Mouse (Mus musculus) c-Kit-positive CD71-negative TER-119-negative erythroid progenitor cells, embryonic 14.5 days (primary cell): ENCODE data around the gene Sh3kbp1.

Experiments
- DNase-seq: peaks from one replicate; pipeline ENCODE4 v3.0.0-alpha.2; 2013; ENCODE audit warnings: low read depth

Gene Sh3kbp1

GRCm38 (mm10) chrX:159837379-159837778 is 210.3 kb downstream of the Sh3kbp1 start:
- peak; percentile 19 for DNase-seq

DNA sequence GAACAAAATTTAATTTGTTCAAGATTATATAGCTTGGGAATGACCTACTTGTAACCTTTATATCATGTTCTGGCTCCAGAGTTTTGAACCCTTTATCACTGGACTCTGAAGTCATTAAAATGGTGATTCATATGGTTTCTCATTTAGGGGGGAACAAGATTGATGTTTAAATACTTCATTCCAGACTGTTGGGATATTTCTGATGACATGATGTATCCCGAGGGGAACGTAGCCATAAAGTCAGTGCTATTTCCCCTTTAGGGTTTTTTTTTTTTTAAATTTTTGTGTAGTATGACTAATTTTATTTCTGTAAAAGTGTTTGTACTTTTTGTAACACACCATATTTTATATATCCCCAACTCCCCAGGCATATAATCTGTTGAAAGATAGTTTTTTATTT is 212.7 kb downstream of the Sh3kbp1 start:
- no peak for DNase-seq

- DNase-seq: no peak
Measured at GRCm38 (mm10) chrX:159840225-159840624, 213.2 kb downstream of the Sh3kbp1 start.

GRCm38 (mm10) chrX:159850722-159851121 is 223.7 kb downstream of the Sh3kbp1 start:
- no peak for DNase-seq

DNA sequence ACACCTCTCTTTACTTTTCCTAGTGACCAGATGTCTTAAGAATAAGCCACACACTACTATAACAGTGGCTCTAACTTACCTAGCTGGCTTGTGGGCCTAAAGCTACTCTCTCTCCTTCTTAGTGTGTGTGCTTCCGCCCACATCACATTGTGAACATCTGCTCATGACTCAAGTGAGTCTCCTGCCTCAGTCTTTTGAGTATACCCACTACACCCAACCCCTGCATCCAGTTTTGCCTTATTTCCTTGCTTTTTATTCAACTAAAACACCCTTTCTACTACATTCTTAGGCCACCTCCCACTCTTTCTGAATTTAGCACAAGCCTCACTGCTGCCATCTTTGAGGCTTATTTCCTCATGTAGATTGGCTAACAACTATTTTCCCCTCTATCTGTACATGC is 229.8 kb downstream of the Sh3kbp1 start:
- DNase-seq: no peak

GRCm38 (mm10) chrX:159858126-159858525 is 231.1 kb downstream of the Sh3kbp1 start:
- no peak for DNase-seq

GRCm38 (mm10) chrX:159860841-159861530 is 233.9 kb downstream of the Sh3kbp1 start:
- DNase-seq: no peak

DNA sequence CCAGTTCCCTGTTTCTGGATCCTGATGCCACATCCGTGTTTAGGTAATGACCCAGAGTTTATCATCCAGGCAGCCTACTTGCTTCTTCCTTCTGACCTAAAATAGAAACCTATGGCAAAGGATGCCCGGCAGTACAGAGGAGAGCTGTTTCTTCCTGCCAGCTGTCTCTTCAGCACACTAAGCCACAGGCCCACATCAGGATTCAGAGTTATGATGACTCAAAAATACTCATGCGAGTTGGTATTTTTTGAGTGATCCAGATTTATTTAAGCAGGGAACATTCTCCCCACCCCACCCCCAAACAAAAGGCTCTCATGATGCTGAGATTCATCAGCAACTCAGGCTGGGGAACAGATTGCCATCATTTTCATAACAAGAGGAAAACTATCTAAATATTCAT is 240.6 kb downstream of the Sh3kbp1 start:
- DNase-seq: no peak

DNA sequence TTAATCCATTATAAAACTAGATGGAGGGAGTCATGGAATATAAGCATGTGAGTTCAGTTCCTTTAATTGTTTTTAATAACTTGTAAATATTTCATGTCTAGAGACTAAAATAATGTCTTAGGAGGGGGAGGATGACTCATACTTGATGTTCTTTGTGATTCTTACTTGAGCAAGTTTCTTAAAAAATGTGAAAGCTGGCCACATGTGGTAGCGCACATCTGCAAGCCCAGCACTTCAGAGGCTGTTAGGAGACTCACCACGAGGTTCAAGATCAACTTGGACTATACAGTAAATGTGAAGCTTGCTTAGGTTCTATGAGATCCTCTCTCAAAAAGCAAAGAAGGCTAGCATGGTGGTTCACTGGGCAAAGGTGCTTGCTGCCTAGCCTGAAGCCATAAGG is 245.4 kb downstream of the Sh3kbp1 start:
- no peak for DNase-seq

DNA sequence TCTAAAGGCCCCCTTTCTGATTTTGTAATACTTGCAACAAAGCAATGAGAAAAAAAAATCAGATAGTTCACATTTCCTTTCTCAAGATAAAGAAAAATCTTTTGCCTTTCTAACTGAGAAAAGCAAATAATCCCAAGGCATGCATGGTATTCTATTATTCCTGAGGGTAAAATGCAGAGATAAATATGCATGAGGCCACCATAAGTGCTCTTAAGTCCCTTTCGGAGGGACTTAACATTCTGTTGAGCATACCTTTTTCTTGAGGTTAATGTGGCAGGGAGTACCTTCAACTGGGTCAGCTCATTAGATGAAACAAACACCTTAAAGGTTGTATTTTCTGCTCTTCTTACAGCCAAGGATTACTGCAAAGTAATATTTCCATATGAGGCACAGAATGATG is 250.7 kb downstream of the Sh3kbp1 start:
- DNase-seq: no peak

- DNase-seq: no peak
Measured at GRCm38 (mm10) chrX:159879455-159879854, 252.4 kb downstream of the Sh3kbp1 start.

DNA sequence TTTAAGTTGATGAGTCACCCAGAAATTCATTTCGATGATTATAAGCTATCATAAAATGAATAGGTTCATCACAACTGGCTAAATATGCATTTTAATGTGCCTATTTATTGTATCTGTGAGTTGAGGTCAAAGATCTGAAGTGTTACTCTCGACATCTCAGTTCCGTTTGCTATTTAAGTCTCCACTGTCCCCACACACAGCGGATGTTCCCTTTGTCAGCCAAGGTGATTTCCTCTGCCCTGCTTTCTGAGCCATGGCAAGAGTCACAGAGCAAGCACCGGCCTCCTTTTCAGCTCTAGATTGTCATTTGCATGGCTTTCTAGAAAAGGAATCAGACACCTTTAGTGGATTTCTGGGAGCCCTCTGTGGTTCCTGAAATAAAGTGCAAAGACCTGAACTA is 254.5 kb downstream of the Sh3kbp1 start:
- no peak for DNase-seq

DNA sequence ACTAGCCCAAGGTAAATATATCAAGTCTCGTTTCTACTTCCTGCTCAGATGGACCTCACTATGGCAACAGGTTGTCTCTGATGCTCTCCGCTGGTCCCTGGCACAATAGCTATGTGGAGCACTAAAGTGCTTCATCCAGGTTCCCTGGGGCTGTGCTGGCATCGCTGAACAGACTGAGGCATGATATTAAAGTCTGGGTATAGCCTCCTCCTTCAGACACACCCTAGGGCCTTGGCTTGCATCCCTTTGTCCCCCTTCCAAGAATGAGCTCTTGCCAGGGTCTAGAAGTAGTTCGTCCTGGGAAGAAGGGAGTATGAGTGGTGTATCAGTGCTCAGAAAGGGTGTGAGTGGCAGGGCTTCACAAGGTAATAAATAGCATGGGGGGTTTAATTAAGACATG is 269.5 kb downstream of the Sh3kbp1 start:
- DNase-seq: no peak

DNA sequence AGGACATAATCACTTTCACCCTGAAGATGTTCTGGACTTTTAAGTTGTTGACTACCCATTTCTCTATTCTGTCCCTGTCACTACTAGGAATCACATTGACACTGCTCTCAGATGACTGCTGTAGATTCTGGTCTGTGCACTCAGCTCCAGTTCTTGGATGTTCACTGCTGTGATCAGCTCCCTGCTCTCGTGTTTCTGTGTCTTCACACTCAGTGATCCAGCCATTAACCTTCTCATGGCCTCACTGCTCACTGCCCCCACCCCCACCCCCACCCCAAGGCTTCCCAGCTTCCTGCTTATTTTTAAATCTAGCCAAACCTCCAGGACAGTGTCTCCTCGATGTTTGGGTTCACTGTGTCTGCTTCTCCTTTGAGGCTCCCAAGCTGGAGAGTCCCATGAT is 271.0 kb downstream of the Sh3kbp1 start:
- DNase-seq: no peak

GRCm38 (mm10) chrX:159899121-159899520 is 272.0 kb downstream of the Sh3kbp1 start:
- DNase-seq: no peak

DNA sequence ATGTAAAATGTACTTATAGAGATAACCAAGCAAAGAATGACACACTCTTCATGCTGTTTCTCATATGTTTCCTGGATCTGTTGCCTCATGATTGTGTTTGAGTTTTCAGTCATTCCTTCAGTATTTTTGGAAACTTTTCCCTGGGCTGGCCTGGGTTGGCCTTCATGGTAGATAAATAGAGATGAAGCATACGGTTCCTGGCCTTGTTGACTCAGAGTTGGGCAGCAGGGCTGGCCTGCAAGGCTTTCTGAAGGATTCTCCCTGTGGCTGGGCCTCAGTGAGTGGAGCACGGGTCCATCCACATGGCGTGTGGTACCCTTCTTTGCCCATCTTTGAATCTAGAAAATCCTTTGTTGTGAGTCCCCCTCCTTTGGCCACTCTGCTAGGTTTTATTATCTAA is 276.3 kb downstream of the Sh3kbp1 start:
- DNase-seq: no peak

- DNase-seq: no peak
Measured at GRCm38 (mm10) chrX:159907703-159908102, 280.6 kb downstream of the Sh3kbp1 start.

GRCm38 (mm10) chrX:159909446-159910277 is 282.6 kb downstream of the Sh3kbp1 start:
- DNase-seq: peak; percentile 5

DNA sequence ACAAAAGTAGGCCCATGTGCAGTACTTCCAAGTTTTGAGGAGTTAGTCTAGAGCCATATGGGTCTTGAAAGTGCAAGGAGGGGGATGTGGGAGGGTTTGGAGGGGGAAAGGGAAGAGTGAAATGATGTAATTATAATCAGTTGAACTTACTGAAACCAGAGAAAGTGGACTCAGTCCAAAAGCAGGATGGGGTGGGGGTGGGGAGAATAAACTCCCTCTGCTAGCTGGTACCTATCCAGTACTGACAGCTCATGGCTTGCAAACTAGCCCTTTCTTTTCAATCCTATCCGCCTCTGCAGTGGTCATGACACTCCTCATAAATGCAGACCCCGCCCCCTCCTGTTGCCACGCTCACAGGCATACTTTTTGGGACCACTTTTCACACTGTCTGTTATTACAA is 283.5 kb downstream of the Sh3kbp1 start:
- no peak for DNase-seq

DNA sequence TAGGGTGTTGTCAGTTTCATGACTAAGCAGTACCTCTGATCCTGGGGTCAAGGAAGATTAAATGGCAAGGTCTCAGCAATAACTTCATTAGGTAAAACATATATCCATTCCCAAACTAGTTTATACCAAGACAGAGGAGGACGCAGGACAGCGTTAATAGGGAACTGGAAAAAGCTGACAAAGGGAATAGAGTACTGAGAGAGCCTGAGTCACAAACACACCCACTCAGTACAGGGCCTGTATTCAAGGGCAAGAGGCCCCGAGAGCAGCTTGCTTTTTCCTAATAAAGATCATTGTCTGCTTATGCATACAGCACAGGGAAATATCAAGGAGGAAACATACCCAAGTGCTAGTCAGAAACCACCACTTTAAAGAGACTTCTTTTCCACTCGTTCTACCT is 284.5 kb downstream of the Sh3kbp1 start:
- DNase-seq: no peak

DNA sequence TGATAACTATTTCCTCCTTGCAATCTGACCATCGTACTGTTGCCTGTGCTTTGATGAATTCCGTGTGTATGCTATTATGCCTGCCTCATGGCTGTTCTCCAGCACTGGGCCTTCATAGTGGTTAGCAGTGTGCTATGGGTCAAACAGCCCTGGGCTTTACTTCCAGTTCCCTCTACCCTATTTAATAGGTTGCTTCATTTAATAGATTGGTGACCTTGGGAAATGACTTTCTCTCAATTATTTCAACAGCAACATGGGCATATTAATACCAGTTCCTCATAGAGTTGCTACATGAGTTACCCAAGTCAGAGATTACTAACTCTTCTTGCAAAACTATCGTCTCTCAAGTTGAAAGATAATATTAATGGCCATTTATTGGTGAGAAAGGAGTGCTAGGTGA is 285.0 kb downstream of the Sh3kbp1 start:
- DNase-seq: no peak

GRCm38 (mm10) chrX:159913489-159913888 is 286.4 kb downstream of the Sh3kbp1 start:
- no peak for DNase-seq

- DNase-seq: no peak
Measured at GRCm38 (mm10) chrX:159915125-159915524, 288.1 kb downstream of the Sh3kbp1 start.

GRCm38 (mm10) chrX:159924759-159925158 is 297.7 kb downstream of the Sh3kbp1 start:
- DNase-seq: no peak
